Mouse (Mus musculus) kidney, adult 2 months (tissue): Measurements from ENCODE around the gene D630003M21Rik.

ENCODE experiments used
- CTCF ChIP-seq: fragments of 200-500 bp; conservative IDR thresholded peaks from 2 replicates; pipeline ENCODE4 v1.5.1; 2011; ENCODE audit warnings: low read depth, mild to moderate bottlenecking, control low read depth, low read length, moderate library complexity, mixed read lengths; ENCODE audit not compliant: insufficient read depth, insufficient read length
- POLR2A ChIP-seq: fragments of 200-500 bp; IDR thresholded peaks from one replicate; pipeline ENCODE4 v1.6.1; 2011; ENCODE audit warnings: low read depth, low read length, control low read depth

DNA sequence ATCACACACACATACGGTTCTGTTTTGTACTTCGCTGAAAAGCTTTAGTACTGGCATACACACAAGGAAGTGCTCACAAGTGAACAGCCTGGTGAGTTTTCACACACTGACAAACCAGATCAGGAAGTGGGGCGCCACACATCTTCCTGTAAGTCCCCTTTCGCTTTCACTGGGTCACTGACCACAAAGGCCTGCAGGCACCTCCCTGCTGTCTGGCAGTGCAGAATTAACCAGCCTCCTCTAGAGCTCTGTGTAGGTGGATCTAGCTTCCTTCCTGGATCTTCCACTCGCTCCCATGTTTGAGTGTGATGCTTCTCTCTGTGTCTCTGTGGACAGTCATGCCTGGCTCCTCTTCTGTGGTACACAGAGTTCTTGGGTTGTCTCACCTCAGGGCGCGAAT, 62.4 kb downstream of the D630003M21Rik start:
- TF ChIP-seq POLR2A (no peak), CTCF (no peak)
